Mouse (Mus musculus): ENCODE results near the gene Ngdn. TPM values are rescaled to one million over a fixed set of nuclear protein-coding genes. Genes with fewer than 3 reads are reported as not detected.
A peak's percentile ranks its signal among the peaks of the same experiment; 100 is the strongest.
"Not testable (repeated sequence)": the region's sequence is repeated elsewhere in the genome, so short reads cannot be mapped to it uniquely, and the experiment has no call there.

Gene Ngdn
- 30.6 and 32.0 TPM in 2 replicates for polyA plus RNA-seq (2015; fragmentation: Nextera tagmentation; extraction: Ambion mirVana)

DNA sequence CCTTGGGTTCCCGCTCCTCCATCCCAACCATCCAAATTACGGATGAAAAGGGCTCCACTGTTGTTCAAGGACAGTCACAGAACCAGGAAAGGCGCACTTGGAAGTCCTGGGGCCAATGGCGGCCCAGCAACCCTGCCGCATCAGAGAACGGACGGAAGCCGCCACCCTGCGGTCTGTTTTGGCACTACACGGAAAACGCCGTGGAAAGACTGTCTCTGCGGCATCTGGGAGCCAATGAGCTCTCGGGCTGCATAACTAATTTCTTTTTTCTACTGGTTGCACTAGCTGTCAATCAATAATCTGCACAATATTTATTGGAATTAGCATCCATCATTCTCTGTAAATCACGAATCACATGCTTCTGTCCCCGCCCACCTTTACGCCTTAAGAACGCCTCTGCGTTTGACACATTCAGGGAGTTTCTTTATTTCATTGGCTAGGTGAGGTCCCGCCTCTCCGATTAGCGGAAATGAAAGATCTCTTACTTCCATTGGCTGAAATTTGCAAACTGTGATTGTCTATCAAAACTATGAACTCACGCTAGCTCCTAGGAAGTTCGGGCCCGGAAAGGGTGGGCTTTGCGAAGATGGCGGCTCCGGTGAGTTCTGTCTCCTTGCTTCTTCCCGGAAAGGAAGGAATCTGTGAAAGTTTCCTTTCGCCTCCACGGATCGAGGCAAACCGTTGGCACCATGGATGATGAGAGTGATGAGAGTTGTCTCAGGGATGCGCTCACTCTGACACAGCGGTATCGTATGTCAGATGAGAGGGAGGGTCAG lies at the start of gene Ngdn:
Ngdn (plus strand) TSS at position 464 of the 776 bp plus-strand sequence.
- Histone ChIP-seq H3K4me2 (ENCODE audit: low read depth, low read length) (peak within 1 kb of the TSS; percentile 88), H3K27ac (ENCODE audit: low read depth) (peak within 1 kb of the TSS; percentile 84), H3K4me3 (ENCODE audit: low read depth, low read length) (peak within 1 kb of the TSS; percentile 74), H3K36me3 (replicated peaks; ENCODE audit: insufficient read depth, low read length) (peaks cover 11% of the 10 kb centered on the region; the same call in 1 of the 2 replicates), H3K9ac (replicated peaks) (peak within 1 kb of the TSS; percentile 72), H3K27me3 (ENCODE audit: insufficient read depth, low read length) (no peaks in the 10 kb centered on the region), H3K4me1 (ENCODE audit: insufficient read depth) (peaks cover 3% of the 10 kb centered on the region; the same call in 1 of the 2 replicates), H3K9me3 (ENCODE audit: low read length) (no peaks in the 10 kb centered on the region)
- under 1% methylated on average over 36 of the region's 36 CpGs for WGBS (ENCODE audit: insufficient replicate concordance)
- peak; percentile 97 for DNase-seq
- ATAC-seq = peak; percentile 95
- TF ChIP-seq EP300 (IDR thresholded peaks at IDR 0.05; ENCODE audit: low read depth) (peak; percentile 86), CTCF (IDR thresholded peaks at IDR 0.05; ENCODE audit: low read depth) (peak; percentile 95)

DNA sequence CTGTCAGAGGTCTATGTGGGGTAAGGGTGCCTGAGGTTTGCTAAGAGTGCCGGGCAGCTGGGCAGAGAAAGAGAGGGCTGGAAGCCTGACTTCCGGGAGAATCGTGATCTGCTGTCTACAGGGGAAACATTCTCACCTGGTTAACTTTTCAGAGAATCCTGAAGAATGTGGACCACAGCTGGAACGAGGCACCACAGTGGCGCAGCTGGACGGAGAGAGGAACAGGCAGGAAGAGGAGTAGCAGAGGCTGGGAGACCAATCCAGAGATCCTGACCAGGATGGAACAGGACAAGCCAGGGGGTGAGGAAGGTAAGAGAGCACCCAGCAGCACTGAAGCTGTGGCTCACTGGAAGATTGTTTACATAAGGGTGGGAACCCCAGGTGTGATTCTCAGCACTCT lies 49.6 kb upstream of the Ngdn start:
- 54% methylated on average over 6 of the region's 6 CpGs for WGBS (ENCODE audit: insufficient replicate concordance)
- Histone ChIP-seq H3K27ac (ENCODE audit: low read depth) (no peak overlapping the region), H3K27me3 (ENCODE audit: insufficient read depth, low read length) (no peaks in the 10 kb centered on the region), H3K4me2 (ENCODE audit: low read depth, low read length) (no peak overlapping the region), H3K36me3 (replicated peaks; ENCODE audit: insufficient read depth, low read length) (no peaks in the 10 kb centered on the region), H3K9me3 (ENCODE audit: low read length) (no peaks in the 10 kb centered on the region), H3K4me1 (ENCODE audit: insufficient read depth) (no peaks in the 10 kb centered on the region), H3K9ac (replicated peaks) (no peak overlapping the region), H3K4me3 (ENCODE audit: low read depth, low read length) (no peak overlapping the region)
- TF ChIP-seq CTCF (IDR thresholded peaks at IDR 0.05; ENCODE audit: low read depth) = no peak
- no peak for TF ChIP-seq EP300 (IDR thresholded peaks at IDR 0.05; ENCODE audit: low read depth)
- DNase-seq (no peak), ATAC-seq (no peak)

DNA sequence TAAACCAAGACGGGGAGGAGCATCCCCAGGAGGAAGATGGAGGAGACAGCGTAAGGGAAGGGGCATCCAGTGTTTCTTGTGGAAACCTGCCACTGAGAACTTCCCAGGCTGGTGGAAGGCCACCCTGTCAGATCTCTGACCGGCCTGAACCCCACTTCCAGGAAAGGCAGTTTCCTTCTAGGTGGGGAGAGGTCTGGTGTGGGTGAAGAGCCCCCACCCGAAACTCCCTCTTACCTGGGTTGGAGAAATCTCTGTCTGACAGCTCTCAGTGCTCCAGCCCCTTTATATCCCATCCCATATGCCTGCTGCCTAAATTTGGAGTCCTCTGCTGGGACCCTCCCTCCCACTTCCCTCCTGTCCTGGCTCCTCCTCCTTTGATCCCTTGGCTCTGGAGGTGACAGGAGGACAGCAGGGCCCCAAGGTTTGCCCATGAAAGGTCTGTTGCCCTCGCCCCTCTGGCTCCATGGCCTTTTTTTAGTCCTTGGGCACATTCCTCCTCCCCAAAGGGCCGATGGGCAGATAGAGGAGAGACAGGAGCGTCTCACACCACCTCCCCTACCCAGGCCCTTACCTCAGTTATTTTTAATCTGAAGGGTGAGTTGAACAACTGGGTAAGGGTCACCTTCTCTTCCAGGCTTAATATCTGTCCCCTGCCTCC lies 48.8 kb upstream of the Ngdn start, which contains the start of gene Myh6:
Myh6 (minus strand) TSS at position 608 of the 658 bp plus-strand sequence.
- ATAC-seq (no peak), DNase-seq (no peak)
- Histone ChIP-seq H3K4me2 (ENCODE audit: low read depth, low read length) (no peak within 1 kb of the TSS), H3K4me1 (ENCODE audit: insufficient read depth) (no peaks in the 10 kb centered on the region), H3K27me3 (ENCODE audit: insufficient read depth, low read length) (no peaks in the 10 kb centered on the region), H3K4me3 (ENCODE audit: low read depth, low read length) (no peak within 1 kb of the TSS), H3K9me3 (ENCODE audit: low read length) (no peaks in the 10 kb centered on the region), H3K9ac (replicated peaks) (no peak within 1 kb of the TSS), H3K27ac (ENCODE audit: low read depth) (no peak within 1 kb of the TSS), H3K36me3 (replicated peaks; ENCODE audit: insufficient read depth, low read length) (no peaks in the 10 kb centered on the region)
- WGBS (ENCODE audit: insufficient replicate concordance) = 61% methylated on average over 7 of the region's 7 CpGs
- no peak for TF ChIP-seq EP300 (IDR thresholded peaks at IDR 0.05; ENCODE audit: low read depth)
- no peak for TF ChIP-seq CTCF (IDR thresholded peaks at IDR 0.05; ENCODE audit: low read depth)

DNA sequence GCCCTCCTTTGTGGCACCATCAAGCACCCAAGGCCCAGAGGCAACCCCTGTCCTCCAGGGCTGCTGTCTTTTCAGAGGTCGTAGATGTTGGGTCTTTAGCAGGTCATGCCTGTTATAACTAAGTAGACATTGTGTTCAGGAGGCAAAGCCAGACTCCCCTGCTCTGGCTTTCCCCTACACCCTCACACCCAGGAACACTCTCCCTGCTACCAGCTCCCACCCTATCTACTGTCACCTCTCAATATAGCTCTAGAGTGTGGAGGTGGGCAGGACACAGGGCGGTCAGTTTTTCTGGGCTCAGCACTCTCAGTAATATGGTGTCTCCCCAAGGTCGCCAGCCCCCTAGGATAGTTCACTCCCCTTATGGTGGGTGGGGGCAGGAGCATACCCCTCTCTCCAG lies 47.4 kb upstream of the Ngdn start:
- Histone ChIP-seq H3K9ac (replicated peaks) (no peak overlapping the region), H3K9me3 (ENCODE audit: low read length) (no peaks in the 10 kb centered on the region), H3K4me1 (ENCODE audit: insufficient read depth) (no peaks in the 10 kb centered on the region), H3K27me3 (ENCODE audit: insufficient read depth, low read length) (no peaks in the 10 kb centered on the region), H3K4me2 (ENCODE audit: low read depth, low read length) (no peak overlapping the region), H3K27ac (ENCODE audit: low read depth) (no peak overlapping the region), H3K4me3 (ENCODE audit: low read depth, low read length) (no peak overlapping the region), H3K36me3 (replicated peaks; ENCODE audit: insufficient read depth, low read length) (no peaks in the 10 kb centered on the region)
- 70% methylated on average over 3 of the region's 3 CpGs for WGBS (ENCODE audit: insufficient replicate concordance)
- TF ChIP-seq EP300 (IDR thresholded peaks at IDR 0.05; ENCODE audit: low read depth) = no peak
- TF ChIP-seq CTCF (IDR thresholded peaks at IDR 0.05; ENCODE audit: low read depth) = no peak
- DNase-seq (no peak), ATAC-seq (no peak)

DNA sequence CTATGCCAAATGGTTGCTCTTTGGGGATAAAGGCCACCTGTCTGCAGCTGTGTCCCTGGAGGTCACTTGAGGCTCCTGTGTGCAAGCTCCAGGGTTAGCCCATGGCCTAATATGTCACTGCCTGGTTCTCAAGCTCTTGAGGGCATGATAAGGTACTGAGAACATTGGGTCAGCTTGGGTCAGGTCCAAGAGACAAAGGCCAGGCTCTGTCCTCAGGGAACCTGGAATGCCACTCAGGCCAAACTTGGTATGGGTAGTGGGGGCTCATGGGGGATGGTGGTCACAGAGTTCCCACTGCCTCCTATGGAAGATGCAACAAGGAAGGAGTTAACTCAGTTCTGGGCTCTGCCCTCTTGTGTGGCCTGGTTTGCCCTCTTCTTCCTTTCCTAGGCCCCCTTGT lies 46.9 kb upstream of the Ngdn start:
- no peak overlapping the region for H3K4me3 ChIP-seq (ENCODE audit: low read depth, low read length)
- no peaks in the 10 kb centered on the region for H3K27me3 ChIP-seq (ENCODE audit: insufficient read depth, low read length)
- H3K4me1 ChIP-seq (ENCODE audit: insufficient read depth) = no peaks in the 10 kb centered on the region
- DNase-seq (no peak), ATAC-seq (no peak)
- no peak overlapping the region for H3K27ac ChIP-seq (ENCODE audit: low read depth)
- TF ChIP-seq CTCF (IDR thresholded peaks at IDR 0.05; ENCODE audit: low read depth) (no peak), EP300 (IDR thresholded peaks at IDR 0.05; ENCODE audit: low read depth) (no peak)
- no peaks in the 10 kb centered on the region for H3K9me3 ChIP-seq (ENCODE audit: low read length)
- H3K9ac ChIP-seq (replicated peaks) = no peak overlapping the region
- no peak overlapping the region for H3K4me2 ChIP-seq (ENCODE audit: low read depth, low read length)
- no peaks in the 10 kb centered on the region for H3K36me3 ChIP-seq (replicated peaks; ENCODE audit: insufficient read depth, low read length)

DNA sequence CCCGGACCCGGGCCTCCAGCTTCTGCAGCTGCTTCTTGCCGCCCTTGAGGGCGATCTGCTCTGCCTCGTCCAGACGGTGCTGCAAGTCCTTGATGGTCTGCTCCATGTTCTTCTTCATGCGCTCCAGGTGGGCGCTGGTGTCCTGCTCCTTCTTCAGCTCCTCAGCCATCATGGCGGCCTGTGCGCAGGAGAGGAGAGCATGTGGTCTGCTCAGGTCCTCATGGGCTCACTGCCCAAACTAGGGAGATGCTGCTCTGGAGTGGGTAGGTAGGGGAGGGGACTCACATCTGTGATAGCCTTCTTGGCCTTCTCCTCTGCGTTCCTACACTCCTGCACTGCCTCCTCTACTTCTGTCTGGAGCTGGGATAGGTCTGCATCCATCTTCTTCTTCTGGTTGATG lies 42.5 kb upstream of the Ngdn start:
- not testable (repeated sequence) for H3K4me3 ChIP-seq (ENCODE audit: low read depth, low read length); DNase-seq; H3K4me1 ChIP-seq (ENCODE audit: insufficient read depth); H3K4me2 ChIP-seq (ENCODE audit: low read depth, low read length); ATAC-seq; H3K36me3 ChIP-seq (replicated peaks; ENCODE audit: insufficient read depth, low read length); H3K27me3 ChIP-seq (ENCODE audit: insufficient read depth, low read length); H3K27ac ChIP-seq (ENCODE audit: low read depth); H3K9me3 ChIP-seq (ENCODE audit: low read length); H3K9ac ChIP-seq (replicated peaks)
- 79% methylated on average over 8 of the region's 11 CpGs for WGBS (ENCODE audit: insufficient replicate concordance)

All from liver, postnatal 0 days (tissue).